Mouse (Mus musculus): Measurements from ENCODE around the gene Prpf38b. TPM values are rescaled to one million over a fixed set of nuclear protein-coding genes. Genes with fewer than 3 reads are reported as not detected.
"Not testable (repeated sequence)": the region's sequence is repeated elsewhere in the genome, so short reads cannot be mapped to it uniquely, and the experiment has no call there.

Gene Prpf38b
- polyA plus RNA-seq, 1 experiment: 198 TPM

DNA sequence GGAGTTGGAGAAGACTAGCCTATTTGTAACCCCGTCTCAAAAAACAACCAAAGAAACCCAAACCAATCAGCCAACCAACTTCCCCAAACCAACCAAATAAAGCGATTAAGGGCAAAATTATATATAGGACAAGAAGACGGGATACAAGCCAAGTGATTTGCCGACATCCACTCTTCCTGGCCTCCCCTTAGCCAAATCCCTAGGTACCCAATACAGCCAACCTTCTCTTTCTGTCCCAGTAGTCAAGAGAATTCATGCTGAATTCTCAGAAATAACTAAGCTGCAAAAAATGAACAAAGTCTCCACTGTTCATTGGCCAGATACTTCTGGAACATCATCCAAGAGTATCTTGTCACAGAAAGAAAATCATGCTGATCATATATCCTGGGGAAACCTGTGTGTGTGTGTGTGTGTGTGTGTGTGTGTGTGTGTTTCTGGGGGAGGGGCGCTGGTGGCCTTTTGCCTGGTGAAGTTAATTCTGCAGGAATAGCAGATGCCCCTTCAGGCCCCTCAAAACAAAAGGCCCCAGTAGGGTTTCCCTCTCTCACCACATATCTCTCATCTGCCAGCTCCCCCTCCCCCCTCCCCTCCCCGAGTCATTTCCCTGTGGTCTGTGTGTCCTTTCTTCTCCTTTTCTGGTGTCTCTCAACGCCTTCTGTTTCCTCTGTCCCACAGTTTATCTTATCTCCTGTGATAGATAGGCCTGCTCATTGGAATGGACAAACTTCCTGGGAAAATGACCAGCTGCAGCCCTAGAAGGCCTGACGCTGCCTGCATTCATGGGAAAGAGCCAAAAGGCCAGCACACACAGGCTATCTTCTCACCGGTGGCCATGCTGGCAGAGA lies 25.6 kb downstream of the Prpf38b start:
- H3K27ac ChIP-seq (ENCODE audit: insufficient read depth, low read depth, low read length): peak overlapping the region; percentile 76
- no peak for TF ChIP-seq CTCF (IDR thresholded peaks at IDR 0.05; ENCODE audit: low read depth, low read length)
- no peak overlapping the region for H3K4me3 ChIP-seq (ENCODE audit: insufficient read depth, low read length)
- peaks cover 48% of the 10 kb centered on the region for H3K4me1 ChIP-seq (ENCODE audit: control insufficient read depth, insufficient read depth, low read length)

DNA sequence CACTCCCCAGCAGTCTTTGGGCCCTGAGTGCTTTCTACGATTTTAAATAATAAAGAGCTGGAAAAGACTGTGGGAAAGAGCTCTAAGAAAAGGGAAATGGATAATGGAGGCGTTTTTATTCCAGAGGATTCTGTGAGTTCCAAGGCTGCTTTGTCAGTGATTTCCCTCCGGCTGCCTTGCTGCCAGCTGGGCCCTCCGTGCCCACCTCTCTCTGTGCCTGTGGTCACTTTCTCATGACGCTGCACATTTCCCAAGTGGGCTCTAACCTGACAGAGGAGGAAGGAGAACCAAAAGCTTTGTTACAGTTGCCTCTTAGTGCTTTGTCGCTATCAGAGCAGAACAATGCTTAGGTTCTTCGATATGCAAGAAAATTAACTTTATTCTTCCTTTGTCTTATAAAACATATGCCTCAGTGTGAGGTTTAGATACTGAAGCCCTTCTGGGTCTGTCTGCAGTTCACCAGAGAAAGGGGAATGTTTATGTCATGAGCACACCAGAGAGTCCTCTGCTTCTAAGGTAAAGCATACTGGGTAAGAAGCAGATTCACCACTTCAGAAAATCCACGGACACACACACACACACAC lies 26.7 kb downstream of the Prpf38b start:
- peak overlapping the region; percentile 76 for H3K27ac ChIP-seq (ENCODE audit: insufficient read depth, low read depth, low read length)
- H3K4me3 ChIP-seq (ENCODE audit: insufficient read depth, low read length): no peak overlapping the region
- TF ChIP-seq POLR2A (IDR thresholded peaks at IDR 0.05; ENCODE audit: borderline replicate concordance, low read depth, low read length): no peak
- no peak for TF ChIP-seq CTCF (IDR thresholded peaks at IDR 0.05; ENCODE audit: low read depth, low read length)
- H3K4me1 ChIP-seq (ENCODE audit: control insufficient read depth, insufficient read depth, low read length): peaks cover 55% of the 10 kb centered on the region

DNA sequence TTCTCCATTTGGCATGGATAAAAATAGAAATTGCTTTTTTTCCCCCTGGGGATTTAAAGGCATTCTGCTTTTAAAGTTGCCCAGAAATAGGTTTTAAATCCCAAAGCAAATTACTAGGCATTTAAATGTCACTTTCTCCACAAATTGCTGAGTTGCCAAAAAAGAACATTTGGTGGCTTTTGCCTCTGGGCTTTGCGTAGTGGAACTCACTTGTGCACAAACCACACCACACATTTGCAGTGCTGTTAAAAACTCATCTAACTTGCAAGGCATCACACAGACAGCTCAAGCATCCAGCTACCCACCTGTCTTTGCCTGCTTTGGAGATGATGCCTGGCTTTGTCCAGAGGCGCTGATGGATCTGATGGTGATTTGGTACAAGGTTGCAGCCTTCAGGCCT lies 28.5 kb downstream of the Prpf38b start:
- Histone ChIP-seq H3K4me3 (ENCODE audit: insufficient read depth, low read length) (no peak overlapping the region), H3K27ac (ENCODE audit: insufficient read depth, low read depth, low read length) (peak overlapping the region; percentile 53), H3K4me1 (ENCODE audit: control insufficient read depth, insufficient read depth, low read length) (peaks cover 71% of the 10 kb centered on the region)
- TF ChIP-seq CTCF (IDR thresholded peaks at IDR 0.05; ENCODE audit: low read depth, low read length) (no peak), POLR2A (IDR thresholded peaks at IDR 0.05; ENCODE audit: borderline replicate concordance, low read depth, low read length) (0 out of 2 replicates have a peak, but pooled peaks have one; percentile 47)

DNA sequence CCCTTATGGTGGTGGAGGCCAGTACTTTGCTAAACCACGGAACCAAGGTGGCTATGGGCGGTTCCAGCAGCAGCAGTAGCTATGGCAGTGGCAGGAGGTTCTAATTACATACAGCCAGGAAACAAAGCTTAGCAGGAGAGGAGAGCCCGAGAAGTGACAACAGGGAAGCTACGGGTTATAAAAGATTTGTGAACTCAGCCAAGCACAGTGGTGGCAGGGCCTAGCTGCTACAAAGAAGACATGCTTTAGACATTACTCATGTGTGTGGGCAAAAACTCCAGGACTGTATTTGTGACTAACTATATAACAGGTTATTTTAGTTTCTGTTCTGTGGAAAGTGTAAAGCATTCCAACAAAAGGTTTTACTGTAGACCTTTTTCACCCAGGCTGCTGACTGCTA lies 29.7 kb downstream of the Prpf38b start:
- H3K27ac ChIP-seq (ENCODE audit: insufficient read depth, low read depth, low read length); H3K4me3 ChIP-seq (ENCODE audit: insufficient read depth, low read length): not testable (repeated sequence)
- H3K4me1 ChIP-seq (ENCODE audit: control insufficient read depth, insufficient read depth, low read length): peaks cover 73% of the 10 kb centered on the region

DNA sequence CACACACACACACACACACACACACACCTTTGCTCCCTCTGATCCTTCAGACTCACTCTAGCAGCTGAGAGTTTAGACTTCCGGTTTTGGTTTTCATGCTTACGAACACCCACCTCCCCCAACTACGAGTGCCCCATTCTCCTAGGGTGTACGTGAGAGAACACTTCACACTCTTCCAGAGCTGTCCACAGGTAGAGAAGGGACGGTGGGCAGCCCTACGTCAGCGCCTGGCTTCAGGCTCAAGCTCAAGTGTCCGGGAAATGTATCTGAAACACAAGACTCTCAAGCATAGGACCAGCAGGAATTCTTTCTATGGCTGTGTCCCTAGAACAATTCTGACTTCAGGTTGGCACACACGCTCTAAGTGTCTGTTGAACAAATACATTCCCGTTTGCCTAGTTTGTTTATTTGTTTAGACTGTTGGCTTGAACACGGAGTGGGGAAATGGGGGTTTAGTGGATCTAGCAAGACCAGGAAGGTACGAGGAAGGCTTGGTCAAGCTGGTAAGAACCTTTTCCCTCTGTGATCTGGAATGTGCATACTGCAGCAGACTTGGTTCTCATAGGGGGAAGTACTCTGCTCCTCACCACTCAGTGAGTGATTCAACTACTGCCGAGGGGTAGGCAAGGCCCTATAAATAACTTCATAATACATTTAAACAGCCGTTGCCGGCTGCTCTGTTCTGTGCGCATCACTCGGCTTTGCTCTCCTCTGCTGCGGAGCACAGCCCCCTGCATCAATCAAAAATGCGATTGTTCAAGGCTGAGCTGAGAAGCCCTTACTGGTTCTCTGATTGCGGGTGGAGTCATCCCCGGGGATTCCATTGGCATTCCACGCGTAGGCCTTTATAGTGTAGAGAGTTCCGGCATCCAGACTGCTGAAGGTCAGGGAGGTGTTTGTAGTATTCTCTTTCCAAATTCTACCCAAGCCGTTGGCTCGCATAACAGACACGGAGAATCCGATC lies 30.7 kb downstream of the Prpf38b start:
- peak overlapping the region; percentile 47 for H3K4me3 ChIP-seq (ENCODE audit: insufficient read depth, low read length)
- peaks cover 65% of the 10 kb centered on the region for H3K4me1 ChIP-seq (ENCODE audit: control insufficient read depth, insufficient read depth, low read length)
- TF ChIP-seq POLR2A (IDR thresholded peaks at IDR 0.05; ENCODE audit: borderline replicate concordance, low read depth, low read length): no peak
- no peak for TF ChIP-seq CTCF (IDR thresholded peaks at IDR 0.05; ENCODE audit: low read depth, low read length)
- H3K27ac ChIP-seq (ENCODE audit: insufficient read depth, low read depth, low read length): peak overlapping the region; percentile 86

DNA sequence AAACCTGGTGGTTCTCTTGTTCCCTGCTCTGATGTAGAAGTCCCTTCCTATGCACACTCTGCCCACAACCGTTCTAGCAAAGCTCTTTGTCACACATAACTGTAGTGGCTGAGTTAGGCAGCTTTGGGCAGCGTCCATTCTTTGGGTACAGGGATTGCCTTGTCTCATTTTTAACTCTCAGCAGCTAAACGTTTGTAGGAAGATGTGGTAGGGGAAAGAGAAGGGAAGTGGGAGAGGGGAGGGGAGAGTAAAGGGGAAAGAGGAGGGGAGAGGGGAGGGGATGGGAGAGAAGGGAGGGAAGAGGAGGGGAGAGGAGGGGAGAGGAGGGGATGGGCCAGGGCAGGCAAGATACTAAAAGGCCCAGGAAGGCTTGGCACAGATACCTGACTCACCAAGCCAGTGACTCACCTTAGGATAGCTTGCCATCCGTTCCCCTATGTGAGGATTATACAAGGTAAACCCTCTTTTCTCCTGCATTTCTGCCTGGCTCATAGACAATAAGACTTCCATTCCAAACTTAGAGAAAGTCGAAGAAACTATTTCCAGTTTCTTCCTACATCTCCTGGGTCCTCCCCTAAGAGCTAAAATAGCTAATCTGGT lies 31.6 kb downstream of the Prpf38b start:
- TF ChIP-seq CTCF (IDR thresholded peaks at IDR 0.05; ENCODE audit: low read depth, low read length) (no peak), POLR2A (IDR thresholded peaks at IDR 0.05; ENCODE audit: borderline replicate concordance, low read depth, low read length) (no peak)
- Histone ChIP-seq H3K4me1 (ENCODE audit: control insufficient read depth, insufficient read depth, low read length) (peaks cover 56% of the 10 kb centered on the region), H3K4me3 (ENCODE audit: insufficient read depth, low read length) (peak overlapping the region; percentile 47; the same call in 1 of the 2 replicates), H3K27ac (ENCODE audit: insufficient read depth, low read depth, low read length) (peak overlapping the region; percentile 86)

DNA sequence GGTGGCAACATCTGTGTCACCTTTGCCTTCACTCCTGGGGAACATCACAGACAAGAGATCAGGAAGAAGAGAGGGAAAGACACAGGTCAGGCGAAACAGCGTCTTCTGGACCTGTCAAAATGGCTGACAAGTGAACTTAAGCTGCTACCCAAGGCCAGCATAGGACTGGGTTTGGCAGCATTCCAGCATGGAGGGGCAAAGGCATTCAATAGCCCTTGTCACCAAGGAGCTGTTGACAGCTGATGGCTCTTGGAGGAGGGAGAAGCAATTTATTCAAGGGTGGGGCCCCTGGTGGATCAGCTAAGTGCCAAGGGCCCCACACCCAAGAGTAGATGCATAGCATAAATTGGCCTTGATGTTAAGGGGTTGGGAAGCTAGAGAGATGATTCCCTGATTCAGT lies 32.4 kb downstream of the Prpf38b start:
- Histone ChIP-seq H3K4me3 (ENCODE audit: insufficient read depth, low read length) (no peak overlapping the region), H3K27ac (ENCODE audit: insufficient read depth, low read depth, low read length) (no peak overlapping the region), H3K4me1 (ENCODE audit: control insufficient read depth, insufficient read depth, low read length) (peaks cover 49% of the 10 kb centered on the region)
- no peak for TF ChIP-seq POLR2A (IDR thresholded peaks at IDR 0.05; ENCODE audit: borderline replicate concordance, low read depth, low read length)
- no peak for TF ChIP-seq CTCF (IDR thresholded peaks at IDR 0.05; ENCODE audit: low read depth, low read length)

DNA sequence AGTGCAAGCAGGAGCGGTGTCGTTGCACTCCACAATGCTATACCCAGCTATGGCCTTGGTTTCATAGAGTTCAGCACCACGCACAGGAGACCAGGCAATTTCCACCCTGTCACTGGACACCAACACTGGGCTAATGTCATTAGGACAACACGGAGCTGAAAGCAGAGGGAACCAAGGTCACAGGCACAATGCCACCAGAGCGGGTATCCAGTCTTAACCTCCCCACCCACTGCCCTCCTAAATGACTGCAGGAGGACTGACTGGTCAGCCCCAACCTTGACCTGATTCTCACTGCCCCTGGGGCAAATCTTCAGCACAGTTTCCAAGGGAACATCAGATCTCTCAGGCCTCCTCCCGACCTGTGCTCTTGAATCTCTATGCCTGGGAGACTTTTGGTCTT lies 40.9 kb downstream of the Prpf38b start:
- H3K4me1 ChIP-seq (ENCODE audit: control insufficient read depth, insufficient read depth, low read length): peaks cover 5% of the 10 kb centered on the region
- TF ChIP-seq POLR2A (IDR thresholded peaks at IDR 0.05; ENCODE audit: borderline replicate concordance, low read depth, low read length): no peak
- no peak for TF ChIP-seq CTCF (IDR thresholded peaks at IDR 0.05; ENCODE audit: low read depth, low read length)
- H3K4me3 ChIP-seq (ENCODE audit: insufficient read depth, low read length): no peak overlapping the region
- H3K27ac ChIP-seq (ENCODE audit: insufficient read depth, low read depth, low read length): no peak overlapping the region

DNA sequence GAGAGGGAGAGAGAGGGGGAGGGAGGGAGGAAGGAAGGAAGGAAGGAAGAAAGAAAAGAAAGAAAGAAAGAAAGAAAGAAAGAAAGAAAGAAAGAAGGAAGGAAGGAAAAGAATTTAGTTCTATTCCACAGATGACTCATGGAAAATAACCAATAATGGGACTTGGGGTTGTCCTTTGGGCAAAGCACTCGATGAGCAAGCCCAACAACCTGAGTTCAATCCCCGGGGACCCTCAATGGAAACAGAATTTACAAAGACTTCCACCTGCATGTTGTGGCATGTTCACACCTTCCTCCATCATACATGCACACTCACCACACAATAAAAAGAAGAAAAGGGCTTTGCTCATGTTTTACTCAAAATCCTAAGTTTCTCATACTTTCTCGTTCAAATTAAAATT lies 44.1 kb downstream of the Prpf38b start:
- H3K4me3 ChIP-seq (ENCODE audit: insufficient read depth, low read length): no peak overlapping the region
- TF ChIP-seq CTCF (IDR thresholded peaks at IDR 0.05; ENCODE audit: low read depth, low read length) (no peak), POLR2A (IDR thresholded peaks at IDR 0.05; ENCODE audit: borderline replicate concordance, low read depth, low read length) (no peak)
- no peak overlapping the region for H3K27ac ChIP-seq (ENCODE audit: insufficient read depth, low read depth, low read length)
- H3K4me1 ChIP-seq (ENCODE audit: control insufficient read depth, insufficient read depth, low read length): peaks cover 23% of the 10 kb centered on the region

Data from bone marrow macrophage, adult 2 months (primary cell).